Mouse (Mus musculus) kidney, embryonic 14.5 days (tissue): ENCODE measurements around the gene Msrb3. TPM values are rescaled to one million over a fixed set of nuclear protein-coding genes. Genes with fewer than 3 reads are reported as not detected.
"Not testable (repeated sequence)": the region's sequence is repeated elsewhere in the genome, so short reads cannot be mapped to it uniquely, and the experiment has no call there.

Source experiments
- ATAC-seq: fragments of 200-750 bp; cut with Nextera tagmentation; 2 replicates; pipeline ENCODE4 v1.8.0; 2017; ENCODE audit warnings: moderate number of reproducible peaks, mild to moderate bottlenecking, moderate TSS enrichment, moderate library complexity; ENCODE audit not compliant: low FRiP score, low TSS enrichment
- H3K27ac ChIP-seq: fragments of 300-500 bp; sonication (generic); 2 replicates; pipeline ENCODE4 v1.5.1; 2014; ENCODE audit warnings: low read depth, mild to moderate bottlenecking, low read length, moderate library complexity, mixed read lengths
- H3K27me3 ChIP-seq: fragments of 300-500 bp; sonication (generic); 2 replicates; pipeline ENCODE4 v1.6.1; 2014; ENCODE audit warnings: mild to moderate bottlenecking, low read length; ENCODE audit not compliant: control insufficient read depth, insufficient read depth
- H3K36me3 ChIP-seq: fragments of 300-500 bp; sonication (generic); 2 replicates; pipeline ENCODE4 v1.6.1; 2014; ENCODE audit warnings: low read length, mixed read lengths; ENCODE audit not compliant: control insufficient read depth, insufficient read depth
- H3K4me1 ChIP-seq: fragments of 300-500 bp; sonication (generic); 2 replicates; pipeline ENCODE4 v1.6.1; 2014; ENCODE audit warnings: low read length, mixed read lengths; ENCODE audit not compliant: control insufficient read depth, insufficient read depth
- H3K4me2 ChIP-seq: fragments of 300-500 bp; sonication (generic); replicated peaks from 2 replicates; pipeline ENCODE4 v1.6.1; 2014; ENCODE audit warnings: low read depth, mild to moderate bottlenecking, low read length
- H3K4me3 ChIP-seq: fragments of 300-500 bp; sonication (generic); 2 replicates; pipeline ENCODE4 v1.5.1; 2014; ENCODE audit warnings: mild to moderate bottlenecking, low read length
- H3K9ac ChIP-seq: fragments of 300-500 bp; sonication (generic); 2 replicates; pipeline ENCODE4 v1.6.1; 2014; ENCODE audit warnings: low read depth, mild to moderate bottlenecking, low read length, moderate library complexity
- H3K9me3 ChIP-seq: fragments of 300-500 bp; sonication (generic); 2 replicates; pipeline ENCODE4 v1.6.1; 2016; ENCODE audit warnings: low read length; ENCODE audit not compliant: control insufficient read depth
- WGBS: fragments of 180-500 bp; shearing (Covaris S2); extraction: QIAGEN DNeasy Blood & Tissue Kit; methylation state at CpG from one replicate; pipeline ENCODE4 v1.1.7; 2014; 5-methylcytosine and 5-hydroxymethylcytosine counted together
- polyA plus RNA-seq: library from polyadenylated mRNA; unstranded; fragments of >200 nt; fragmentation: Nextera tagmentation; extraction: Ambion mirVana; gene quantifications from 2 replicates; pipeline ENCODE4 v1.2.1, GENCODE M21; 2014

Gene Msrb3
- polyA plus RNA-seq, 1 experiment from 2014 or later = 10.2 TPM

- H3K4me1 ChIP-seq = peaks cover 13% of the 10 kb centered on the region; the same call in 1 of the 2 replicates
- H3K4me3 ChIP-seq, H3K4me2 ChIP-seq, ATAC-seq, H3K9me3 ChIP-seq, H3K36me3 ChIP-seq, H3K9ac ChIP-seq, H3K27ac ChIP-seq, H3K27me3 ChIP-seq: not testable (repeated sequence)
- 87% methylated on average over 5 of the region's 5 CpGs for WGBS
Observed at GRCm38 (mm10) chr10:120749556-120749955, 149.3 kb downstream of the Msrb3 start.

- no peak overlapping the region for H3K27ac ChIP-seq
- H3K27me3 ChIP-seq = no peaks in the 10 kb centered on the region
- peaks cover 17% of the 10 kb centered on the region for H3K4me1 ChIP-seq
- H3K4me3 ChIP-seq = no peak overlapping the region
- no peaks in the 10 kb centered on the region for H3K36me3 ChIP-seq
- 81% methylated on average over 6 of the region's 6 CpGs for WGBS
- ATAC-seq = no peak
- no peak overlapping the region for H3K9ac ChIP-seq
- no peaks in the 10 kb centered on the region for H3K9me3 ChIP-seq
- no peak overlapping the region for H3K4me2 ChIP-seq
Observed at GRCm38 (mm10) chr10:120748156-120748555, 150.7 kb downstream of the Msrb3 start.

GRCm38 (mm10) chr10:120745138-120745856 lies 153.6 kb downstream of the Msrb3 start:
- Histone ChIP-seq H3K4me3 (peak overlapping the region; percentile 25), H3K27me3 (no peaks in the 10 kb centered on the region), H3K36me3 (no peaks in the 10 kb centered on the region), H3K4me2 (peak overlapping the region; percentile 53), H3K27ac (peak overlapping the region; percentile 85), H3K4me1 (peaks cover 13% of the 10 kb centered on the region), H3K9ac (peak overlapping the region; percentile 54), H3K9me3 (no peaks in the 10 kb centered on the region)
- 10% methylated on average over 18 of the region's 18 CpGs for WGBS
- ATAC-seq = peak; percentile 73

- H3K4me2 ChIP-seq = peak overlapping the region; percentile 53
- H3K4me1 ChIP-seq = peaks cover 13% of the 10 kb centered on the region
- WGBS = 4% methylated on average over 15 of the region's 15 CpGs
- peak; percentile 50 for ATAC-seq
- H3K36me3 ChIP-seq = no peaks in the 10 kb centered on the region
- peak overlapping the region; percentile 54 for H3K9ac ChIP-seq
- H3K9me3 ChIP-seq = no peaks in the 10 kb centered on the region
- no peaks in the 10 kb centered on the region for H3K27me3 ChIP-seq
- peak overlapping the region; percentile 25 for H3K4me3 ChIP-seq
- H3K27ac ChIP-seq = peak overlapping the region; percentile 85
Observed at GRCm38 (mm10) chr10:120744441-120745137, 154.3 kb downstream of the Msrb3 start.

- H3K36me3 ChIP-seq = no peaks in the 10 kb centered on the region
- H3K4me1 ChIP-seq = peaks cover 3% of the 10 kb centered on the region; the same call in 1 of the 2 replicates
- no peaks in the 10 kb centered on the region for H3K27me3 ChIP-seq
- H3K9ac ChIP-seq = no peak overlapping the region
- H3K9me3 ChIP-seq = no peaks in the 10 kb centered on the region
- H3K4me3 ChIP-seq = peak overlapping the region; percentile 25; the same call in 1 of the 2 replicates
- 40% methylated on average over 14 of the region's 14 CpGs for WGBS
- H3K27ac ChIP-seq = no peak overlapping the region
- peak overlapping the region; percentile 46; the same call in 1 of the 2 replicates for H3K4me2 ChIP-seq
- no peak; the same call in 1 of the 2 replicates for ATAC-seq
Observed at GRCm38 (mm10) chr10:120736508-120737069, 162.3 kb downstream of the Msrb3 start.

GRCm38 (mm10) chr10:120735722-120736507 lies 163.0 kb downstream of the Msrb3 start:
- Histone ChIP-seq H3K4me3 (peak overlapping the region; percentile 25), H3K36me3 (no peaks in the 10 kb centered on the region), H3K27me3 (no peaks in the 10 kb centered on the region), H3K4me1 (peaks cover 3% of the 10 kb centered on the region; the same call in 1 of the 2 replicates), H3K9ac (no peak overlapping the region), H3K4me2 (peak overlapping the region; percentile 46), H3K27ac (no peak overlapping the region), H3K9me3 (no peaks in the 10 kb centered on the region)
- 13% methylated on average over 25 of the region's 25 CpGs for WGBS
- no peak for ATAC-seq

GRCm38 (mm10) chr10:120734364-120734763 lies 164.5 kb downstream of the Msrb3 start:
- Histone ChIP-seq H3K9ac (no peak overlapping the region), H3K27ac (no peak overlapping the region), H3K27me3 (no peaks in the 10 kb centered on the region), H3K4me2 (no peak overlapping the region), H3K36me3 (no peaks in the 10 kb centered on the region), H3K4me3 (no peak overlapping the region), H3K4me1 (peaks cover 3% of the 10 kb centered on the region; the same call in 1 of the 2 replicates), H3K9me3 (no peaks in the 10 kb centered on the region)
- no peak for ATAC-seq
- 74% methylated on average over 2 of the region's 2 CpGs for WGBS
